Mouse (Mus musculus): ENCODE data around the gene Cdc42se1. TPM values are rescaled to one million over a fixed set of nuclear protein-coding genes. Genes with fewer than 3 reads are reported as not detected.
"Not testable (repeated sequence)": the region's sequence is repeated elsewhere in the genome, so short reads cannot be mapped to it uniquely, and the experiment has no call there.

Gene Cdc42se1
- polyA plus RNA-seq, 1 experiment, result 80.9 TPM

DNA sequence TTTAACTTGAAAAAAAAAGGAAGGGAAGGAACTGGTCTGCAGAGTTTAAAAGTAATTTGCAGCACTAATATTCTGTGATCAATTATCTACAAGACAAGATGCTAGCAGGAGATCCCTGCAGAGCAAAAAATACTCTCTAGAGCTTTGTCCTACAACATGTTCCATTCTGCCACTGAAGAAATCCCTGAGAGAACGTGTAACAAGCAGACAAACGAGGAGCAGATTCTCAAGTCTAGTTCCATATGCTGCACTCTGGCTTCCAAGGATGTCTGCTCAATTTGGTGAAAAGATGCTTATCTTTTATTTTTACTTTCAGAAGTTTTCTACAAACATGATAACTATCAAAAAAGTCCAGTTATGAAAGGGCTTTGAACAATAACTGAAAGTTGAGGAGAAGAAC, 28.0 kb upstream of the Cdc42se1 start:
- H3K79me2 ChIP-seq (ENCODE audit: control insufficient read depth, insufficient read depth), result no peaks in the 10 kb centered on the region
- no peaks in the 10 kb centered on the region for H3K79me3 ChIP-seq (ENCODE audit: low read depth)
- H3K4me3 ChIP-seq (ENCODE audit: insufficient read depth, poor library complexity, severe bottlenecking), result no peak overlapping the region
- no peak for TF ChIP-seq MYOD1 (IDR thresholded peaks at IDR 0.05; ENCODE audit: control insufficient read depth, insufficient read length, low read depth)
- TF ChIP-seq FOSL1 (IDR thresholded peaks at IDR 0.05; ENCODE audit: insufficient read depth, low read length, poor library complexity, severe bottlenecking), result no peak
- no peak for TF ChIP-seq USF1 (IDR thresholded peaks at IDR 0.05; ENCODE audit: low read depth)
- TF ChIP-seq CTCF (IDR thresholded peaks at IDR 0.05; ENCODE audit: control insufficient read depth, insufficient read depth, insufficient read length), result no peak
- no peak for TF ChIP-seq MYOG (IDR thresholded peaks at IDR 0.05; ENCODE audit: control insufficient read depth, extremely low read depth, insufficient read length)
- no peak for TF ChIP-seq CEBPB (IDR thresholded peaks at IDR 0.05; ENCODE audit: low read depth)
- TF ChIP-seq MAX (IDR thresholded peaks at IDR 0.05), result no peak
- H3K36me3 ChIP-seq (ENCODE audit: control insufficient read depth, insufficient read depth), result peaks cover 87% of the 10 kb centered on the region
- H3ac ChIP-seq (ENCODE audit: control insufficient read depth, insufficient read length, low read depth), result no peak overlapping the region
- H3K27me3 ChIP-seq (ENCODE audit: control insufficient read depth, insufficient read depth, insufficient read length), result no peaks in the 10 kb centered on the region

DNA sequence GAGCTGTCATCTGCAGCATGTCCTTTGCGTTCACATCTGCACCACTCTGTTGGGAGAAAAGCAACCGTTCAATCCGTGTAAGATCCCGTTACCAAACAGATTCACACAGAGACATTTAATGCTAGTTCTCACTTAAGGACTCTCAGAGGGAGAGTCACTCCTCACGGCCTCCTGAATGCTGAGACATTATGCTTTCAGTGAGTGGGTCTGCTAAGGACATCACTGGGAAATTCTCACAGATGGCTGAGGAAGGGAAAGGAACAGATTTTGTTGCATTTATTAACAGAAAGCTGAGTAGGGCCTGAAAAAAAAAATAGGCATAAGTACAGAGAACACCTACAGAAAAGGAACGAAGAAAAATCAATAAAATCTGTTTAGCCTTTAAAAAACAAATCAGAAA, 24.7 kb upstream of the Cdc42se1 start:
- Histone ChIP-seq H3ac (ENCODE audit: control insufficient read depth, insufficient read length, low read depth) (no peak overlapping the region), H3K79me3 (ENCODE audit: low read depth) (no peaks in the 10 kb centered on the region), H3K27me3 (ENCODE audit: control insufficient read depth, insufficient read depth, insufficient read length) (no peaks in the 10 kb centered on the region), H3K79me2 (ENCODE audit: control insufficient read depth, insufficient read depth) (no peaks in the 10 kb centered on the region), H3K4me3 (ENCODE audit: insufficient read depth, poor library complexity, severe bottlenecking) (no peak overlapping the region), H3K36me3 (ENCODE audit: control insufficient read depth, insufficient read depth) (peaks cover 74% of the 10 kb centered on the region)
- TF ChIP-seq USF1 (IDR thresholded peaks at IDR 0.05; ENCODE audit: low read depth) (no peak), CEBPB (IDR thresholded peaks at IDR 0.05; ENCODE audit: low read depth) (no peak), CTCF (IDR thresholded peaks at IDR 0.05; ENCODE audit: control insufficient read depth, insufficient read depth, insufficient read length) (no peak), MAX (IDR thresholded peaks at IDR 0.05) (no peak), FOSL1 (IDR thresholded peaks at IDR 0.05; ENCODE audit: insufficient read depth, low read length, poor library complexity, severe bottlenecking) (no peak), MYOG (IDR thresholded peaks at IDR 0.05; ENCODE audit: control insufficient read depth, extremely low read depth, insufficient read length) (no peak), MYOD1 (IDR thresholded peaks at IDR 0.05; ENCODE audit: control insufficient read depth, insufficient read length, low read depth) (no peak)

DNA sequence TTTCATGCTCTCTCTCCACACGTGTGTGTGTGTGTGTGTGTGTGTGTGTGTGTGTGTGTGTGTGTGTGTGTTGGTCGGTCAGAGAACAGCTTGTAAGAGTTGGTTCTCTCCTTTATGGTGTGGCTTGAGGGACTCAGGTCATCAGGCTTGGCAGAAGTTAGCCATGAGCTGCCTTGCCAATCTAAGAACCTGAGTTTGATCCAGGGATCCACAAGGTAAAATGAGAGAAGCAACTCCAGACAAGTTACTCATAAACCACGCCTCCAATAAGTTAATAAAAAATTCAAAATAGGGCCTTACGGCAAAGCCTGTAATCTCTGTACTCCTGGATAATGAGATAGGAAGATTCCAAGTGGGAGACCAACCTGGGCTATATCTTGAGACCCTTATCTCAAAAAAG, 20.2 kb upstream of the Cdc42se1 start:
- H3K36me3 ChIP-seq (ENCODE audit: control insufficient read depth, insufficient read depth), result peaks cover 57% of the 10 kb centered on the region
- peaks cover 2% of the 10 kb centered on the region for H3K79me3 ChIP-seq (ENCODE audit: low read depth)
- TF ChIP-seq MYOD1 (IDR thresholded peaks at IDR 0.05; ENCODE audit: control insufficient read depth, insufficient read length, low read depth) (no peak), USF1 (IDR thresholded peaks at IDR 0.05; ENCODE audit: low read depth) (no peak), FOSL1 (IDR thresholded peaks at IDR 0.05; ENCODE audit: insufficient read depth, low read length, poor library complexity, severe bottlenecking) (no peak), MAX (IDR thresholded peaks at IDR 0.05) (no peak)

DNA sequence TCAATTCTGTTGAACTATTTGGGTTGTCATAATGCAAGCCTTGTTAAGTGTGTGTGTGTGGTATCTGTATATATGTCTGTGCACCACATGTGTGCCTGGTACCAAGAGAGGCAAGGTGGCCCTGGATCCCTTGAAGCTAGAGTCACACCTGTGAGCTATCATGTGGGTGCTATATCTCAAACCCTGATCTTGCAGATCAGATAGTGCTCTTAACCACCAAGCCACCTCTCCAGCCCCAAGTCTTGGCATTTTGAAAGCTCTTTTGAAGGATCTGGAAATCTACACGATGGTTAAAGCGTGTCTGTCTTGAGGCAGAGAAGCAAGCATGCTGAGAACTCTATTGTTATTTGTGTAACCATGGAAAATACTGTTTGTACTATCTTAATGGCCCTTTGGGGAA, 17.9 kb upstream of the Cdc42se1 start:
- Histone ChIP-seq H3K79me2 (ENCODE audit: control insufficient read depth, insufficient read depth) (peaks cover 14% of the 10 kb centered on the region), H3K27me3 (ENCODE audit: control insufficient read depth, insufficient read depth, insufficient read length) (no peaks in the 10 kb centered on the region), H3K36me3 (ENCODE audit: control insufficient read depth, insufficient read depth) (peaks cover 46% of the 10 kb centered on the region), H3K79me3 (ENCODE audit: low read depth) (peaks cover 4% of the 10 kb centered on the region), H3K4me3 (ENCODE audit: insufficient read depth, poor library complexity, severe bottlenecking) (no peak overlapping the region), H3ac (ENCODE audit: control insufficient read depth, insufficient read length, low read depth) (no peak overlapping the region)
- TF ChIP-seq MYOD1 (IDR thresholded peaks at IDR 0.05; ENCODE audit: control insufficient read depth, insufficient read length, low read depth) (no peak), USF1 (IDR thresholded peaks at IDR 0.05; ENCODE audit: low read depth) (no peak), CTCF (IDR thresholded peaks at IDR 0.05; ENCODE audit: control insufficient read depth, insufficient read depth, insufficient read length) (no peak), MYOG (IDR thresholded peaks at IDR 0.05; ENCODE audit: control insufficient read depth, extremely low read depth, insufficient read length) (no peak), MAX (IDR thresholded peaks at IDR 0.05) (no peak), CEBPB (IDR thresholded peaks at IDR 0.05; ENCODE audit: low read depth) (no peak), FOSL1 (IDR thresholded peaks at IDR 0.05; ENCODE audit: insufficient read depth, low read length, poor library complexity, severe bottlenecking) (no peak)

More for the DNA sequence above, 20.2 kb upstream of the Cdc42se1 start:
- Histone ChIP-seq H3K27me3 (ENCODE audit: control insufficient read depth, insufficient read depth, insufficient read length) (no peaks in the 10 kb centered on the region), H3K79me2 (ENCODE audit: control insufficient read depth, insufficient read depth) (peaks cover 6% of the 10 kb centered on the region), H3K4me3 (ENCODE audit: insufficient read depth, poor library complexity, severe bottlenecking) (no peak overlapping the region), H3ac (ENCODE audit: control insufficient read depth, insufficient read length, low read depth) (no peak overlapping the region)

DNA sequence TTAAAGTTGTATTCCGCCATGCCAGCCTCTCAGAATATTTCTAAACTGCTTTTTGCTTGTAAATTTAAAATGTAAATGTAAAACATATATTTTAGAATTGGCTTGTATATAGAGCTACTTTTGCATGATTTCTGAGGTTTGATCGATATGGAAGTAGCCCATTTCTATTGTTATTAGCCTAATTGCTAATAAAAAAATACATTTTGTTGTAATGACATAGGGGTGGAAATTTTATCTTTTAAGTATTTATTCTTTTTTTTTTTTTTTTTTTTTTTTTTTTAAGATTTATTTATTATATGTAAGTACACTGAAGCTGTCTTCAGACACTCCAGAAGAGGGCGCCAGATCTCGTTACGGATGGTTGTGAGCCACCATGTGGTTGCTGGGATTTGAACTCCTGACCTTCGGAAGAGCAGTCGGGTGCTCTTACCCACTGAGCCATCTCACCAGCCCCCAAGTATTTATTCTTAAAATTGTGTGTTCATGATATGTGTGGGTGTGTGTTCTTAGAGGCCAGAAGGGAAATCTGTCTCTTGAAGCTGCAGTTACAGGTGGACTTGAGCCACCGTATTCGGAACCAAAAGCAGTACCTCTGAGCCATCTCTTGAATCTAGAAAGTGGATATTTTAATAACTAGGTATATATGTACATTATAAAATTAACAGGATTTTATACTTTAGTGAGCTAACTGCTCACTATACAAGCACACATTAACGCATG, 15.5 kb upstream of the Cdc42se1 start:
- H3K27me3 ChIP-seq (ENCODE audit: control insufficient read depth, insufficient read depth, insufficient read length); H3ac ChIP-seq (ENCODE audit: control insufficient read depth, insufficient read length, low read depth); H3K4me3 ChIP-seq (ENCODE audit: insufficient read depth, poor library complexity, severe bottlenecking); H3K79me3 ChIP-seq (ENCODE audit: low read depth): not testable (repeated sequence)
- H3K36me3 ChIP-seq (ENCODE audit: control insufficient read depth, insufficient read depth), result peaks cover 44% of the 10 kb centered on the region
- H3K79me2 ChIP-seq (ENCODE audit: control insufficient read depth, insufficient read depth), result peaks cover 26% of the 10 kb centered on the region

DNA sequence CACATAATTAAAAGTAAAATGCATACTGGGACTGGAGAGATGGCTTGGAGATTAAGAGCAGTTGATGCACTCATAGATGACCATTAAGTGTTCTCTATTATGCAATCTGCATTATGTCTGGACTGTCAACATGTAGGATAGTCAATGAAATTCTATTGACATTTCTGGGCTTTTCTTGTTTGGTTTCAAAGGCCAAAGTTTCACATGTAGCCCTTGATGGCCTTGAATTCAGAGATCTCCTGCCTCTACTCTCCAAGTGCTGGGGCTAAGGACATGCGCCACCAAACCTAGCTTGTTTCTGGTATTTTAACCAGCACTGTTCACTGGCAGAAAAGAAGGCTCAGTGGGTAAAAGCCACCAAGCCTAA, 14.9 kb upstream of the Cdc42se1 start:
- Histone ChIP-seq H3K79me2 (ENCODE audit: control insufficient read depth, insufficient read depth) (peaks cover 26% of the 10 kb centered on the region), H3K27me3 (ENCODE audit: control insufficient read depth, insufficient read depth, insufficient read length) (no peaks in the 10 kb centered on the region), H3ac (ENCODE audit: control insufficient read depth, insufficient read length, low read depth) (no peak overlapping the region), H3K4me3 (ENCODE audit: insufficient read depth, poor library complexity, severe bottlenecking) (no peak overlapping the region), H3K36me3 (ENCODE audit: control insufficient read depth, insufficient read depth) (peaks cover 39% of the 10 kb centered on the region), H3K79me3 (ENCODE audit: low read depth) (peaks cover 6% of the 10 kb centered on the region)
- TF ChIP-seq MYOD1 (IDR thresholded peaks at IDR 0.05; ENCODE audit: control insufficient read depth, insufficient read length, low read depth), result no peak
- no peak for TF ChIP-seq MAX (IDR thresholded peaks at IDR 0.05)
- no peak for TF ChIP-seq MYOG (IDR thresholded peaks at IDR 0.05; ENCODE audit: control insufficient read depth, extremely low read depth, insufficient read length)
- no peak for TF ChIP-seq FOSL1 (IDR thresholded peaks at IDR 0.05; ENCODE audit: insufficient read depth, low read length, poor library complexity, severe bottlenecking)
- TF ChIP-seq CTCF (IDR thresholded peaks at IDR 0.05; ENCODE audit: control insufficient read depth, insufficient read depth, insufficient read length), result no peak
- TF ChIP-seq USF1 (IDR thresholded peaks at IDR 0.05; ENCODE audit: low read depth), result no peak
- TF ChIP-seq CEBPB (IDR thresholded peaks at IDR 0.05; ENCODE audit: low read depth), result no peak

Data from C2C12 (cell line).